Mouse (Mus musculus): Measurements from ENCODE around the gene Ccp110. TPM values are rescaled to one million over a fixed set of nuclear protein-coding genes. Genes with fewer than 3 reads are reported as not detected.
A peak's percentile ranks its signal among the peaks of the same experiment; 100 is the strongest.

Ccp110 gene
- polyA plus RNA-seq, 1 experiment from 2014 or later: 8.5 TPM

GRCm38 (mm10) chr7:118698882-118699281 lies 13.5 kb upstream of the Ccp110 start:
- Histone ChIP-seq H3K4me1 (ENCODE audit: control insufficient read depth, insufficient read depth, low read length) (peaks cover 4% of the 10 kb centered on the region), H3K9ac (ENCODE audit: low read length) (no peak overlapping the region), H3K27ac (ENCODE audit: low read length) (no peak overlapping the region), H3K27me3 (ENCODE audit: control insufficient read depth, insufficient read depth, low read length) (no peaks in the 10 kb centered on the region), H3K4me2 (ENCODE audit: low read depth, low read length) (no peak overlapping the region), H3K9me3 (replicated peaks; ENCODE audit: control insufficient read depth, low read length) (no peaks in the 10 kb centered on the region), H3K4me3 (ENCODE audit: low read length) (no peak overlapping the region), H3K36me3 (ENCODE audit: control insufficient read depth, insufficient read depth) (peaks cover 31% of the 10 kb centered on the region)
- WGBS: 89% methylated on average over 9 of the region's 9 CpGs
- ATAC-seq (replicated peaks; ENCODE audit: extremely low read depth, insufficient read depth, low FRiP score): no peak

DNA sequence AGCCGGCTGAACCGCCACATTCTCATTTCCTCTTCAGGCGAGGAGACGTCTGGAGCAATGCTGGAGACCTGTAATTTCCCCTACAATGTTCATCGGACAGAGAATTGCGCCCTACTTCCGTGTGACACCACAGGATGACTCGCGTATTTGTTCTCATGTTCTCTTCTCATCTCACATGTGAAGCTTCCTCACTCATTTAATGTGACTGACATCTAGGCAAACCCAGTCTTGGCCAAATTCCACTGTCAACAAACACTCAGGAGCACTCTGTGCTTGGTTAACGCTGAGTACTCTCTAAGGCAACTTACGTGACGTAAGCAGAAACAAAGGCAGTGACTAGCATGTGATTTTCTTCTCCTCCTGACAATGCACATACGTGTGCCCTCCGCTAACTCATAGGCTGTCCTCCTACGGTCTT lies 9.2 kb upstream of the Ccp110 start:
- H3K9ac ChIP-seq (ENCODE audit: low read length): no peak overlapping the region
- H3K27me3 ChIP-seq (ENCODE audit: control insufficient read depth, insufficient read depth, low read length): no peaks in the 10 kb centered on the region
- H3K36me3 ChIP-seq (ENCODE audit: control insufficient read depth, insufficient read depth): peaks cover 4% of the 10 kb centered on the region
- peaks cover 17% of the 10 kb centered on the region for H3K4me1 ChIP-seq (ENCODE audit: control insufficient read depth, insufficient read depth, low read length)
- no peak overlapping the region for H3K4me2 ChIP-seq (ENCODE audit: low read depth, low read length)
- no peak overlapping the region for H3K27ac ChIP-seq (ENCODE audit: low read length)
- H3K4me3 ChIP-seq (ENCODE audit: low read length): no peak overlapping the region
- H3K9me3 ChIP-seq (replicated peaks; ENCODE audit: control insufficient read depth, low read length): no peaks in the 10 kb centered on the region
- WGBS: 78% methylated on average over 15 of the region's 15 CpGs
- no peak for ATAC-seq (replicated peaks; ENCODE audit: extremely low read depth, insufficient read depth, low FRiP score)

GRCm38 (mm10) chr7:118704001-118704850 lies 8.1 kb upstream of the Ccp110 start:
- Histone ChIP-seq H3K4me1 (ENCODE audit: control insufficient read depth, insufficient read depth, low read length) (peaks cover 17% of the 10 kb centered on the region), H3K9ac (ENCODE audit: low read length) (0 out of 2 replicates have a peak overlapping the region, but pooled peaks have one; percentile 22), H3K4me3 (ENCODE audit: low read length) (peak overlapping the region; percentile 84), H3K27ac (ENCODE audit: low read length) (peak overlapping the region; percentile 24; the same call in 1 of the 2 replicates), H3K4me2 (ENCODE audit: low read depth, low read length) (peak overlapping the region; percentile 93), H3K36me3 (ENCODE audit: control insufficient read depth, insufficient read depth) (no peaks in the 10 kb centered on the region), H3K27me3 (ENCODE audit: control insufficient read depth, insufficient read depth, low read length) (no peaks in the 10 kb centered on the region), H3K9me3 (replicated peaks; ENCODE audit: control insufficient read depth, low read length) (no peaks in the 10 kb centered on the region)
- no peak for ATAC-seq (replicated peaks; ENCODE audit: extremely low read depth, insufficient read depth, low FRiP score)
- WGBS: 67% methylated on average over 9 of the region's 9 CpGs

DNA sequence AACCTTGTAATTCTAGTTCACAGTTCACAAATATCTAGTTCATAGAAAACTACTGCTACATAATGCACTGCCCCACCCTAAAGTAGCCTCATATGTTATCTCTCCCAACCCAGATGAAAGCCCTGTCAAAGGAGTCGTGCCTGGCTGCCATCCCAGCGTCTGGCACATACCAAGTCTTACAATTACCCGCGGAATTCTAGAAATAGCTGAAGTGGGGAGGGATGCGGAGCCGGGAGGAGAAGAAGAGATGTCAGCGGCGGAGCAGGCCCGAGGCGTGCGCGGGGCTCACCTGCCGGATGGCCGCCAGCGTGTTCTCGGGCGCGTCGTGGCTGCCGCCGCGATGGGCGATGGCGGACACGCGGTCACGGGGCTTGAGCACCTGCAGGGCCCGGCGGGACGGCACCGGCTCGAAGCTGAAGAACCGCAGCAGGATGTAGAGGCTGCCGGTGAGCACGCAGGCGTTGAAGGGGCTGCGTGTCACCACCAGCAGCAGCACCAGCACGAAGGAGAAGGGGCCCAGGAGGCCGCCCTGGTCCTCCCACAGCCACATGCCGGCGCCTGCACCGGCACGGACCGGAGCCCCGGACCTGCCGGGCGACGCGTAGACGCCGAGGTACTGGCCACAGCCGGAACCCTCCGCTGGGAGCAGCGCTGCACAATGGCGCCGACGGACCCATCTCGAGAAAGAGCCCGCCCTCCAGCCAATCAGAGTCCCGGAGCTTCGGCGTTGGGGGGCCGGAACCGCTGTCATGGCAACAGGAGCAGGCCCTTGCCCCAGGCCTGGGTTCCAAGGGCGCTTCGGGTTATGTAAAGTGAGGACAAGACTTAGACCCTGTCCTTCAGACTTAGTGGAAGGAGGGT lies 7.0 kb upstream of the Ccp110 start, which contains the start of gene Gde1:
Gene Gde1, minus strand, starts transcription at position 678 of the 861 bp plus-strand sequence.
- peak; percentile 94 for ATAC-seq (replicated peaks; ENCODE audit: extremely low read depth, insufficient read depth, low FRiP score)
- Histone ChIP-seq H3K4me1 (ENCODE audit: control insufficient read depth, insufficient read depth, low read length) (peaks cover 17% of the 10 kb centered on the region), H3K9ac (ENCODE audit: low read length) (peak within 1 kb of the TSS; percentile 90), H3K36me3 (ENCODE audit: control insufficient read depth, insufficient read depth) (no peaks in the 10 kb centered on the region), H3K4me3 (ENCODE audit: low read length) (peak within 1 kb of the TSS; percentile 84), H3K27ac (ENCODE audit: low read length) (peak within 1 kb of the TSS; percentile 89), H3K4me2 (ENCODE audit: low read depth, low read length) (peak within 1 kb of the TSS; percentile 93), H3K27me3 (ENCODE audit: control insufficient read depth, insufficient read depth, low read length) (no peaks in the 10 kb centered on the region), H3K9me3 (replicated peaks; ENCODE audit: control insufficient read depth, low read length) (no peaks in the 10 kb centered on the region)
- WGBS: under 1% methylated on average over 66 of the region's 66 CpGs

- H3K27me3 ChIP-seq (ENCODE audit: control insufficient read depth, insufficient read depth, low read length): no peaks in the 10 kb centered on the region
- H3K36me3 ChIP-seq (ENCODE audit: control insufficient read depth, insufficient read depth): no peaks in the 10 kb centered on the region
- peaks cover 17% of the 10 kb centered on the region for H3K4me1 ChIP-seq (ENCODE audit: control insufficient read depth, insufficient read depth, low read length)
- H3K27ac ChIP-seq (ENCODE audit: low read length): peak overlapping the region; percentile 89; the same call in 1 of the 2 replicates
- H3K4me3 ChIP-seq (ENCODE audit: low read length): peak overlapping the region; percentile 84
- WGBS: 55% methylated on average over 6 of the region's 6 CpGs
- peak overlapping the region; percentile 90 for H3K9ac ChIP-seq (ENCODE audit: low read length)
- H3K4me2 ChIP-seq (ENCODE audit: low read depth, low read length): peak overlapping the region; percentile 93
- ATAC-seq (replicated peaks; ENCODE audit: extremely low read depth, insufficient read depth, low FRiP score): no peak
- H3K9me3 ChIP-seq (replicated peaks; ENCODE audit: control insufficient read depth, low read length): no peaks in the 10 kb centered on the region
These were observed 6.3 kb upstream of the Ccp110 start for GRCm38 (mm10) chr7:118706051-118706450.

DNA sequence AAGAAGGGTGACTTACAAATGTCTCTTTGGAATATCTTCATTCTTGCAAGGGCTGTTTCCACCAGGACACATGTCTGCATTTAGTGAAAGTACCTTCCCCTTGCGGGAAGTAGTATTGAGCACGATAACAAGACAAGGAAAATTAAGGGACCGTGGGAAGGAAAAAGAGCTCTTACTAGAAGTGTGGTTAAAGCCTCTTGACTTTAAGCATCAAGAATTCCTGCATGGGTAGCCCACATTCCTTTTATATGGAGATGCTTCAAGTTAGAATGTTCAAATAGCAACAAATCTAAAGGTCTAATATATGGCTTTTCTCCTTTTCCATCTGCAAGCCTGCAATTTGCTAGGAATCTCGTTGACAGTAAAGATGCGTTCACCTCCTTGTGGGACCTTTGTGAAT lies 5.9 kb upstream of the Ccp110 start:
- Histone ChIP-seq H3K27me3 (ENCODE audit: control insufficient read depth, insufficient read depth, low read length) (no peaks in the 10 kb centered on the region), H3K9ac (ENCODE audit: low read length) (no peak overlapping the region), H3K4me1 (ENCODE audit: control insufficient read depth, insufficient read depth, low read length) (peaks cover 17% of the 10 kb centered on the region), H3K36me3 (ENCODE audit: control insufficient read depth, insufficient read depth) (no peaks in the 10 kb centered on the region), H3K4me3 (ENCODE audit: low read length) (no peak overlapping the region), H3K4me2 (ENCODE audit: low read depth, low read length) (no peak overlapping the region), H3K27ac (ENCODE audit: low read length) (no peak overlapping the region), H3K9me3 (replicated peaks; ENCODE audit: control insufficient read depth, low read length) (no peaks in the 10 kb centered on the region)
- ATAC-seq (replicated peaks; ENCODE audit: extremely low read depth, insufficient read depth, low FRiP score): no peak
- WGBS: 85% methylated on average over 5 of the region's 5 CpGs

DNA sequence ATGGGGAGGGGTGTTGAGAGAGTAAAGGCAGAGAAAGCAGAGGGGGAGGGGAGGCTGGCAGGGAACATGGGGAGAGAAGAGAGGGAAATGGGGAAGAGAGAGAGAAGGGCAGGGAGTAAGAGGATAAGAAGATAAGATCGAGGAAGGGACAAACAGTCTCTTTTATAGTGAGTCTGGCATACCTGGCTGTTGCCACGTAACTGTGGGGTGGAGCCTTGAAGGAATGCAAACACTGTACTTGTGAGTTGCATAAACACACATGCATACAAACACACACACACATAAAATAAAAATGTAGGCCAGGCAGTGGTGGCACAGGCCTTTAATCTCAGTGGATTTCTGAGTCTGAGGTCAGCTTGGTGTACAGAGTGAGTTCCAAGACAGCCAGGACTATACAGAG lies 5.1 kb upstream of the Ccp110 start:
- H3K36me3 ChIP-seq (ENCODE audit: control insufficient read depth, insufficient read depth): no peaks in the 10 kb centered on the region
- WGBS: 67% methylated on average over 2 of the region's 2 CpGs
- no peak overlapping the region for H3K4me3 ChIP-seq (ENCODE audit: low read length)
- H3K4me2 ChIP-seq (ENCODE audit: low read depth, low read length): no peak overlapping the region
- no peaks in the 10 kb centered on the region for H3K9me3 ChIP-seq (replicated peaks; ENCODE audit: control insufficient read depth, low read length)
- no peak for ATAC-seq (replicated peaks; ENCODE audit: extremely low read depth, insufficient read depth, low FRiP score)
- H3K27ac ChIP-seq (ENCODE audit: low read length): no peak overlapping the region
- H3K9ac ChIP-seq (ENCODE audit: low read length): no peak overlapping the region
- peaks cover 17% of the 10 kb centered on the region for H3K4me1 ChIP-seq (ENCODE audit: control insufficient read depth, insufficient read depth, low read length)
- no peaks in the 10 kb centered on the region for H3K27me3 ChIP-seq (ENCODE audit: control insufficient read depth, insufficient read depth, low read length)

GRCm38 (mm10) chr7:118708002-118708401 lies 4.3 kb upstream of the Ccp110 start:
- ATAC-seq (replicated peaks; ENCODE audit: extremely low read depth, insufficient read depth, low FRiP score): no peak
- H3K27me3 ChIP-seq (ENCODE audit: control insufficient read depth, insufficient read depth, low read length): no peaks in the 10 kb centered on the region
- H3K4me3 ChIP-seq (ENCODE audit: low read length): no peak overlapping the region
- H3K36me3 ChIP-seq (ENCODE audit: control insufficient read depth, insufficient read depth): no peaks in the 10 kb centered on the region
- H3K9me3 ChIP-seq (replicated peaks; ENCODE audit: control insufficient read depth, low read length): no peaks in the 10 kb centered on the region
- no peak overlapping the region for H3K27ac ChIP-seq (ENCODE audit: low read length)
- no peak overlapping the region for H3K9ac ChIP-seq (ENCODE audit: low read length)
- no peak overlapping the region for H3K4me2 ChIP-seq (ENCODE audit: low read depth, low read length)
- peaks cover 20% of the 10 kb centered on the region for H3K4me1 ChIP-seq (ENCODE audit: control insufficient read depth, insufficient read depth, low read length)
- 48% methylated on average over 4 of the region's 4 CpGs for WGBS

Data from heart, embryonic 16.5 days (tissue).